10 mouse cellular contexts compared by ENCODE assay signal in the genomic region with DNA sequence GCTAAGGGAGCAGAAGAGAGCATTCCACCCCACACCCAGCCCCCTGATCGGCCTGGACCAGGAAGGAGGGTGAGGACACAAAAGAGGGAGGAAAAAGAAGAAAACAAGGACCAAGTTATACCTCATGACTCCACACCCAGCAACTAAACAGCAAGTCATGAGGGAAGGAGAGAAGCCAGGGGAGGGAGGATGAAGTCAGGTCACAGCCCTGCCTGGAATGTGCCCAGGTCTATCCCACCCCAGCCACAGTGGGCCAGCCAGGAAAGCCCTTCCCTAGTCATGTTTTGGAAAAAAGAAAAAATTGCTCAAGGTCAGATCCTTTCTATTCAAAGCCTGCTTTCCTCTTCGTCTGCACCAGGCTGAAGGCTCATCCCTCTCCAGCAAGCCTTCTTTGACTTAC. TPM values are rescaled to one million over a fixed set of nuclear protein-coding genes. Genes with fewer than 3 reads are reported as not detected.
A peak's percentile ranks its signal among the peaks of the same experiment; 100 is the strongest.
DNase-seq lines count a peak whose midpoint lies in the region; ATAC-seq lines count a peak whose summit lies in the region.
"Had no signal": no experiment of that assay in that cellular context is flagged by ENCODE, and none has a peak within 500 bp of the region (broad histone marks: within the 10 kb centered on the region; RNA-seq: fewer than 3 reads in every experiment).

No protein-coding gene starts in this region.

- H3K36me3 ChIP-seq in forebrain, embryonic 13.5 days (ENCODE audit: poor library complexity, severe bottlenecking) = no peaks in the 10 kb centered on the region
- H3K36me3 ChIP-seq in forebrain, embryonic 11.5 days (ENCODE audit: control insufficient read depth, insufficient read depth, low read length) = no peaks in the 10 kb centered on the region
- no peaks in the 10 kb centered on the region for H3K36me3 ChIP-seq in intestine, embryonic 15.5 days
- no peaks in the 10 kb centered on the region for H3K36me3 ChIP-seq in stomach, embryonic 16.5 days (ENCODE audit: control insufficient read depth, insufficient read depth, low read length)

- no peak for ATAC-seq in forebrain, embryonic 13.5 days
- ATAC-seq in forebrain, embryonic 11.5 days (replicated peaks; ENCODE audit: low FRiP score) = no peak
- ATAC-seq in intestine, embryonic 15.5 days = no peak
- no peak for ATAC-seq in stomach, embryonic 16.5 days (ENCODE audit: insufficient read depth, low FRiP score)
- no peak for ATAC-seq in inflammation-experienced regulatory T-cells, adult 6 months

- no peak for DNase-seq in forebrain, embryonic 11.5 days (ENCODE audit: low spot score)
- peak; percentile 49 for DNase-seq in ovary, postnatal 36 days (ENCODE audit: low spot score)
- DNase-seq in ovary, postnatal 14 days (ENCODE audit: low spot score) = no peak
- no peak for DNase-seq in spleen, postnatal 14 days (ENCODE audit: low spot score in 2 of 2)
- DNase-seq: adrenal gland, adult 2 months had no signal

- WGBS in forebrain, embryonic 13.5 days = 83% methylated on average over 2 of the region's 2 CpGs
- 93% methylated on average over 2 of the region's 2 CpGs for WGBS in forebrain, embryonic 11.5 days
- WGBS in intestine, embryonic 15.5 days = 76% methylated on average over 2 of the region's 2 CpGs
- 65% methylated on average over 2 of the region's 2 CpGs for WGBS in stomach, embryonic 16.5 days

- H3K27ac ChIP-seq in forebrain, embryonic 13.5 days = no peak overlapping the region
- H3K27ac ChIP-seq in forebrain, embryonic 11.5 days (ENCODE audit: low read depth, low read length) = no peak overlapping the region
- no peak overlapping the region; the same call in 1 of the 2 replicates for H3K27ac ChIP-seq in intestine, embryonic 15.5 days
- no peak overlapping the region for H3K27ac ChIP-seq in stomach, embryonic 16.5 days (ENCODE audit: low read length)

- peak overlapping the region; percentile 89 for H3K4me2 ChIP-seq in forebrain, embryonic 13.5 days
- no peak overlapping the region for H3K4me2 ChIP-seq in forebrain, embryonic 11.5 days (ENCODE audit: low read depth, low read length, severe bottlenecking)
- peak overlapping the region; percentile 92 for H3K4me2 ChIP-seq in intestine, embryonic 15.5 days (replicated peaks)
- H3K4me2 ChIP-seq in stomach, embryonic 16.5 days (ENCODE audit: low read depth, low read length) = peak overlapping the region; percentile 83

- no peak overlapping the region for H3K9ac ChIP-seq in forebrain, embryonic 13.5 days
- no peak overlapping the region for H3K9ac ChIP-seq in forebrain, embryonic 11.5 days (ENCODE audit: low read length)
- no peak overlapping the region for H3K9ac ChIP-seq in intestine, embryonic 15.5 days
- peak overlapping the region; percentile 16; the same call in 1 of the 2 replicates for H3K9ac ChIP-seq in stomach, embryonic 16.5 days (ENCODE audit: low read length)

- no peak overlapping the region for H3K4me3 ChIP-seq in forebrain, embryonic 13.5 days
- H3K4me3 ChIP-seq in forebrain, embryonic 11.5 days (ENCODE audit: low read depth, low read length) = no peak overlapping the region
- H3K4me3 ChIP-seq in intestine, embryonic 15.5 days (replicated peaks) = no peak overlapping the region
- peak overlapping the region; percentile 80; the same call in 1 of the 2 replicates for H3K4me3 ChIP-seq in stomach, embryonic 16.5 days (replicated peaks; ENCODE audit: low read length)

- peaks cover 26% of the 10 kb centered on the region for H3K4me1 ChIP-seq in forebrain, embryonic 13.5 days
- 0 out of 2 replicates have a peak, but pooled peaks cover 2% of the 10 kb centered on the region for H3K4me1 ChIP-seq in forebrain, embryonic 11.5 days (replicated peaks; ENCODE audit: control insufficient read depth, insufficient read depth, low read length)
- H3K4me1 ChIP-seq in intestine, embryonic 15.5 days (replicated peaks) = peaks cover 39% of the 10 kb centered on the region
- peaks cover 24% of the 10 kb centered on the region for H3K4me1 ChIP-seq in stomach, embryonic 16.5 days (ENCODE audit: control insufficient read depth, insufficient read depth, low read length)

- H3K9me3 ChIP-seq in forebrain, embryonic 13.5 days (replicated peaks) = no peaks in the 10 kb centered on the region
- no peaks in the 10 kb centered on the region for H3K9me3 ChIP-seq in forebrain, embryonic 11.5 days (ENCODE audit: control insufficient read depth, low read length)
- H3K9me3 ChIP-seq in intestine, embryonic 15.5 days = no peaks in the 10 kb centered on the region
- H3K9me3 ChIP-seq in stomach, embryonic 16.5 days (replicated peaks; ENCODE audit: control insufficient read depth, low read length) = no peaks in the 10 kb centered on the region

- peaks cover 3% of the 10 kb centered on the region for H3K27me3 ChIP-seq in forebrain, embryonic 13.5 days
- no peaks in the 10 kb centered on the region; the same call in 1 of the 2 replicates for H3K27me3 ChIP-seq in forebrain, embryonic 11.5 days (ENCODE audit: control insufficient read depth, insufficient read depth, low read length)
- H3K27me3 ChIP-seq in intestine, embryonic 15.5 days (replicated peaks) = no peaks in the 10 kb centered on the region
- no peaks in the 10 kb centered on the region for H3K27me3 ChIP-seq in stomach, embryonic 16.5 days (ENCODE audit: control insufficient read depth, insufficient read depth, low read length)

RNA-seq across cellular contexts. Expression of a gene that starts 1.9 kb away (rescaled TPM):
- 7.1 and 8.5 TPM in 2 replicates for polyA plus RNA-seq in forebrain, embryonic 13.5 days (2015; fragmentation: Nextera tagmentation; extraction: Ambion mirVana)
- 4.5 and 5.1 TPM in 2 replicates for polyA plus RNA-seq in forebrain, embryonic 11.5 days (2014; fragmentation: Nextera tagmentation; extraction: Ambion mirVana)
- polyA plus RNA-seq in intestine, embryonic 15.5 days (2015; fragmentation: Nextera tagmentation; extraction: Ambion mirVana) = 12.0 and 14.7 TPM in 2 replicates
- polyA plus RNA-seq in stomach, embryonic 16.5 days (2015; fragmentation: Nextera tagmentation; extraction: Ambion mirVana) = 10.1 and 10.2 TPM in 2 replicates
- under 1 TPM; 0.50 to 0.67 (median 0.66) TPM for polyA plus RNA-seq in inflammation-experienced regulatory T-cells, adult 6 months (2017; shearing (Covaris generic))

RNA-seq across cellular contexts. Expression of a gene that starts 39.3 kb away (rescaled TPM):
- polyA plus RNA-seq in forebrain, embryonic 13.5 days (2015; fragmentation: Nextera tagmentation; extraction: Ambion mirVana) = 20.9 and 22.7 TPM in 2 replicates
- polyA plus RNA-seq in forebrain, embryonic 11.5 days (2014; fragmentation: Nextera tagmentation; extraction: Ambion mirVana) = 12.5 and 13.8 TPM in 2 replicates
- 6.7 and 7.7 TPM in 2 replicates for polyA plus RNA-seq in intestine, embryonic 15.5 days (2015; fragmentation: Nextera tagmentation; extraction: Ambion mirVana)
- polyA plus RNA-seq in stomach, embryonic 16.5 days (2015; fragmentation: Nextera tagmentation; extraction: Ambion mirVana) = 10.7 and 11.0 TPM in 2 replicates
- 1 to 10 TPM; 1.4 to 3.3 (median 2.1) TPM for polyA plus RNA-seq in inflammation-experienced regulatory T-cells, adult 6 months (2017; shearing (Covaris generic))

RNA-seq across cellular contexts. Expression of a gene that starts 51.2 kb away (rescaled TPM):
- polyA plus RNA-seq in forebrain, embryonic 13.5 days (2015; fragmentation: Nextera tagmentation; extraction: Ambion mirVana) = not detected in 2 replicates
- not detected in 2 replicates for polyA plus RNA-seq in forebrain, embryonic 11.5 days (2014; fragmentation: Nextera tagmentation; extraction: Ambion mirVana)
- polyA plus RNA-seq in intestine, embryonic 15.5 days (2015; fragmentation: Nextera tagmentation; extraction: Ambion mirVana) = not detected in 2 replicates
- not detected in 2 replicates for polyA plus RNA-seq in stomach, embryonic 16.5 days (2015; fragmentation: Nextera tagmentation; extraction: Ambion mirVana)
- under 1 TPM in 1 of 3 experiments, not detected in 2; 0.38 TPM for polyA plus RNA-seq in inflammation-experienced regulatory T-cells, adult 6 months (2017; shearing (Covaris generic))
- polyA plus RNA-seq: adrenal gland, adult 2 months; C2C12 had no signal

RNA-seq across cellular contexts. Expression of a gene that starts 59.3 kb away (rescaled TPM):
- 40.0 and 51.9 TPM in 2 replicates for polyA plus RNA-seq in forebrain, embryonic 13.5 days (2015; fragmentation: Nextera tagmentation; extraction: Ambion mirVana)
- 49.8 and 52.7 TPM in 2 replicates for polyA plus RNA-seq in forebrain, embryonic 11.5 days (2014; fragmentation: Nextera tagmentation; extraction: Ambion mirVana)
- polyA plus RNA-seq in intestine, embryonic 15.5 days (2015; fragmentation: Nextera tagmentation; extraction: Ambion mirVana) = 49.8 and 52.8 TPM in 2 replicates
- polyA plus RNA-seq in stomach, embryonic 16.5 days (2015; fragmentation: Nextera tagmentation; extraction: Ambion mirVana) = 41.6 and 43.1 TPM in 2 replicates
- polyA plus RNA-seq in inflammation-experienced regulatory T-cells, adult 6 months (2017; shearing (Covaris generic)) = 10 to 100 TPM; 18.7 to 31.4 (median 28.0) TPM
